Comparison of ENCODE assay signal across 8 mouse cellular contexts in genomic region chr2:109280600-109281340, GRCm38 (mm10). TPM values are rescaled to one million over a fixed set of nuclear protein-coding genes. Genes with fewer than 3 reads are reported as not detected.
DNase-seq lines count a peak whose midpoint lies in the region; ATAC-seq and TF ChIP-seq lines count a peak whose summit lies in the region.

TSS of gene Kif18a (plus strand) at chr2:109280738.
TSS of gene Mettl15 (minus strand) at chr2:109280748.

- H3K4me1 ChIP-seq in CH12.LX (ENCODE audit: control insufficient read depth in 1 of 2, insufficient read depth in 2 of 2): peaks cover 0 to 24% of the 10 kb centered on the region in 2 experiments; a peak in 2 of 4 replicates
- H3K4me1 ChIP-seq in forebrain, embryonic 11.5 days (replicated peaks; ENCODE audit: control insufficient read depth, insufficient read depth, low read length): peaks cover 7% of the 10 kb centered on the region; the same call in 1 of the 2 replicates
- peaks cover 14% of the 10 kb centered on the region for H3K4me1 ChIP-seq in heart, embryonic 16.5 days (ENCODE audit: control insufficient read depth, insufficient read depth, low read length)
- peaks cover 41% of the 10 kb centered on the region for H3K4me1 ChIP-seq in liver, embryonic 15.5 days (replicated peaks)
- H3K4me1 ChIP-seq in neural tube, embryonic 12.5 days: peaks cover 5% of the 10 kb centered on the region

- TF ChIP-seq POLR2A in CH12.LX (IDR thresholded peaks at IDR 0.05; ENCODE audit: low read depth, low read length): peak; percentile 79

- WGBS in forebrain, embryonic 11.5 days: under 1% methylated on average over 51 of the region's 51 CpGs
- WGBS in heart, embryonic 16.5 days: under 1% methylated on average over 51 of the region's 51 CpGs
- WGBS in liver, embryonic 15.5 days (ENCODE audit: insufficient replicate concordance): under 1% methylated on average over 51 of the region's 51 CpGs
- WGBS in neural tube, embryonic 12.5 days: under 1% methylated on average over 51 of the region's 51 CpGs

- peak within 1 kb of the TSS; percentile 42 for H3K9ac ChIP-seq in CH12.LX (ENCODE audit: insufficient read depth, low read depth)
- H3K9ac ChIP-seq in forebrain, embryonic 11.5 days (ENCODE audit: low read length): peak within 1 kb of the TSS; percentile 82
- H3K9ac ChIP-seq in heart, embryonic 16.5 days (ENCODE audit: low read length): peak within 1 kb of the TSS; percentile 84
- peak within 1 kb of the TSS; percentile 71 for H3K9ac ChIP-seq in liver, embryonic 15.5 days
- H3K9ac ChIP-seq in neural tube, embryonic 12.5 days: peak within 1 kb of the TSS; percentile 61

- peak within 1 kb of the TSS; percentile 74 to 93 (median 90) for H3K4me3 ChIP-seq in CH12.LX (replicated peaks in 1 of 3; ENCODE audit: low read depth in 2 of 3, low read length in 2 of 3, poor library complexity in 1 of 3)
- peak within 1 kb of the TSS; percentile 70 for H3K4me3 ChIP-seq in forebrain, embryonic 11.5 days (ENCODE audit: low read depth, low read length)
- H3K4me3 ChIP-seq in heart, embryonic 16.5 days (ENCODE audit: low read length): peak within 1 kb of the TSS; percentile 93
- H3K4me3 ChIP-seq in liver, embryonic 15.5 days (replicated peaks): peak within 1 kb of the TSS; percentile 72
- H3K4me3 ChIP-seq in neural tube, embryonic 12.5 days: peak within 1 kb of the TSS; percentile 68

- H3K36me3 ChIP-seq in CH12.LX (replicated peaks in 1 of 2; ENCODE audit: control insufficient read depth in 1 of 2, insufficient read depth in 1 of 2, low read length in 1 of 2): peaks cover 0 to 7% of the 10 kb centered on the region in 2 experiments
- no peaks in the 10 kb centered on the region for H3K36me3 ChIP-seq in forebrain, embryonic 11.5 days (ENCODE audit: control insufficient read depth, insufficient read depth, low read length)
- H3K36me3 ChIP-seq in heart, embryonic 16.5 days (ENCODE audit: control insufficient read depth, insufficient read depth): no peaks in the 10 kb centered on the region
- H3K36me3 ChIP-seq in liver, embryonic 15.5 days (replicated peaks): no peaks in the 10 kb centered on the region
- H3K36me3 ChIP-seq in neural tube, embryonic 12.5 days: no peaks in the 10 kb centered on the region

- dilution Hi-C loops in CH12.LX (cut with MboI; ENCODE audit: extremely low pct_ligation_motif_present, extremely low pct_unique_long_range_greater_than_20kb, low sequenced_read_pairs): no loop called here

- in situ Hi-C loops in CH12.LX (cut with MboI; ENCODE audit: low pct_ligation_motif_present, low pct_unique_long_range_greater_than_20kb, low sequenced_read_pairs): no loop called here

- peaks cover 26% of the 10 kb centered on the region for H3K79me2 ChIP-seq in CH12.LX (replicated peaks; ENCODE audit: control insufficient read depth, extremely low read depth, insufficient read depth, poor library complexity, severe bottlenecking)

- peak within 1 kb of the TSS; percentile 59 for H3K27ac ChIP-seq in CH12.LX (ENCODE audit: insufficient read depth, low read depth)
- peak within 1 kb of the TSS; percentile 75 for H3K27ac ChIP-seq in forebrain, embryonic 11.5 days (ENCODE audit: low read depth, low read length)
- H3K27ac ChIP-seq in heart, embryonic 16.5 days (ENCODE audit: low read length): peak within 1 kb of the TSS; percentile 78
- peak within 1 kb of the TSS; percentile 90 for H3K27ac ChIP-seq in liver, embryonic 15.5 days (replicated peaks)
- 0 out of 2 replicates have a peak within 1 kb of the TSS, but pooled peaks have one; percentile 20 for H3K27ac ChIP-seq in neural tube, embryonic 12.5 days

- no peaks in the 10 kb centered on the region for H3K9me3 ChIP-seq in CH12.LX (replicated peaks; ENCODE audit: low read length)
- no peaks in the 10 kb centered on the region for H3K9me3 ChIP-seq in forebrain, embryonic 11.5 days (ENCODE audit: control insufficient read depth, low read length)
- no peaks in the 10 kb centered on the region for H3K9me3 ChIP-seq in heart, embryonic 16.5 days (replicated peaks; ENCODE audit: control insufficient read depth, low read length)
- H3K9me3 ChIP-seq in liver, embryonic 15.5 days (replicated peaks): no peaks in the 10 kb centered on the region
- H3K9me3 ChIP-seq in neural tube, embryonic 12.5 days: no peaks in the 10 kb centered on the region

- DNase-seq in CH12.LX (ENCODE audit: extremely low read depth): peak; percentile 98
- peak; percentile 95 for DNase-seq in c-Kit-positive CD71-positive TER-119-negative erythroid progenitor cells, embryonic 14.5 days (ENCODE audit: low read depth)
- DNase-seq in forebrain, embryonic 11.5 days (ENCODE audit: low spot score): peak; percentile 95
- peak; percentile 97 to 98 for DNase-seq in kidney, postnatal 36 days
- DNase-seq in telencephalon, adult 2 months (ENCODE audit: low read depth, low spot score): peak; percentile 96

- no peak for TF ChIP-seq CTCF in CH12.LX (conservative IDR thresholded peaks at IDR 0.05 in 1 of 2, IDR thresholded peaks at IDR 0.05 in 1 of 2; ENCODE audit: low read depth in 2 of 2, low read length in 2 of 2)

- peak within 1 kb of the TSS; percentile 81 for H3K4me2 ChIP-seq in CH12.LX (ENCODE audit: insufficient read depth, low read depth, poor library complexity, severe bottlenecking)
- H3K4me2 ChIP-seq in forebrain, embryonic 11.5 days (ENCODE audit: low read depth, low read length, severe bottlenecking): peak within 1 kb of the TSS; percentile 56
- peak within 1 kb of the TSS; percentile 76 for H3K4me2 ChIP-seq in heart, embryonic 16.5 days (ENCODE audit: low read depth, low read length)
- peak within 1 kb of the TSS; percentile 88 for H3K4me2 ChIP-seq in liver, embryonic 15.5 days
- peak within 1 kb of the TSS; percentile 79 for H3K4me2 ChIP-seq in neural tube, embryonic 12.5 days (replicated peaks)

- no peak for TF ChIP-seq RAD21 in CH12.LX (IDR thresholded peaks at IDR 0.05; ENCODE audit: low read depth, low read length)

- peak; percentile 97 for ATAC-seq in forebrain, embryonic 11.5 days (replicated peaks; ENCODE audit: low FRiP score)
- ATAC-seq in heart, embryonic 16.5 days (replicated peaks; ENCODE audit: extremely low read depth, insufficient read depth, low FRiP score): peak; percentile 97
- ATAC-seq in liver, embryonic 15.5 days (ENCODE audit: insufficient read depth): peak; percentile 93
- ATAC-seq in neural tube, embryonic 12.5 days (ENCODE audit: low FRiP score, low read depth): peak; percentile 98

- H3K27me3 ChIP-seq in CH12.LX (replicated peaks): no peaks in the 10 kb centered on the region
- H3K27me3 ChIP-seq in forebrain, embryonic 11.5 days (ENCODE audit: control insufficient read depth, insufficient read depth, low read length): no peaks in the 10 kb centered on the region
- no peaks in the 10 kb centered on the region for H3K27me3 ChIP-seq in heart, embryonic 16.5 days (ENCODE audit: control insufficient read depth, insufficient read depth, low read length)
- H3K27me3 ChIP-seq in liver, embryonic 15.5 days: no peaks in the 10 kb centered on the region
- H3K27me3 ChIP-seq in neural tube, embryonic 12.5 days (replicated peaks): no peaks in the 10 kb centered on the region

- no peak for TF ChIP-seq EP300 in CH12.LX (IDR thresholded peaks at IDR 0.05; ENCODE audit: low read length)

TF ChIP-seq in CH12.LX, 34 proteins besides CTCF, POLR2A, EP300 and RAD21 (continues in another document):
- peak; percentile 53 for TF ChIP-seq ZMIZ1 (IDR thresholded peaks at IDR 0.05; ENCODE audit: low read depth, low read length)
- TF ChIP-seq POLR2AphosphoS2 (IDR thresholded peaks at IDR 0.05; ENCODE audit: low read depth, low read length): peak; percentile 64; the same call in 1 of the 2 replicates
- TF ChIP-seq USF1 (IDR thresholded peaks at IDR 0.05; ENCODE audit: low read depth, low read length): no peak
- no peak for TF ChIP-seq CHD2 (IDR thresholded peaks at IDR 0.05; ENCODE audit: low read length)
- 0 out of 2 replicates have a peak, but pooled peaks have one; percentile 71 for TF ChIP-seq KAT2A (IDR thresholded peaks at IDR 0.05; ENCODE audit: insufficient replicate concordance, low read length)
- no peak for TF ChIP-seq ZC3H11A (IDR thresholded peaks at IDR 0.05; ENCODE audit: low read depth, low read length)
- peak; percentile 96 for TF ChIP-seq E2F4 (IDR thresholded peaks at IDR 0.05; ENCODE audit: insufficient replicate concordance, low read depth, low read length)
- TF ChIP-seq NRF1 (IDR thresholded peaks at IDR 0.05; ENCODE audit: low read depth, low read length): no peak
- peak; percentile 54; the same call in 1 of the 2 replicates for TF ChIP-seq MYC (IDR thresholded peaks at IDR 0.05; ENCODE audit: low read depth, low read length)
- peak; percentile 76; the same call in 1 of the 2 replicates for TF ChIP-seq TCF12 (IDR thresholded peaks at IDR 0.05; ENCODE audit: low read depth, low read length)
- TF ChIP-seq ELF1 (IDR thresholded peaks at IDR 0.05; ENCODE audit: low read depth, low read length): peak; percentile 78
- peak; percentile 71 for TF ChIP-seq HCFC1 (IDR thresholded peaks at IDR 0.05; ENCODE audit: low read depth, low read length)
- TF ChIP-seq SIN3A (IDR thresholded peaks at IDR 0.05; ENCODE audit: low read length): peak; percentile 70
- no peak for TF ChIP-seq SMC3 (IDR thresholded peaks at IDR 0.05; ENCODE audit: low read depth, low read length)
- TF ChIP-seq MAX (IDR thresholded peaks at IDR 0.05; ENCODE audit: low read length): no peak
- no peak for TF ChIP-seq ETS1 (conservative IDR thresholded peaks at IDR 0.05; ENCODE audit: low read depth, low read length)
- no peak for TF ChIP-seq UBTF (IDR thresholded peaks at IDR 0.05; ENCODE audit: low read depth, low read length)

RNA-seq across cellular contexts. Expression of gene Kif18a, which starts in this region (rescaled TPM):
- total RNA-seq in CH12.LX (2012; rRNA removed) (18.9 and 20.4 TPM in 2 replicates), CH12.LX (2014; rRNA removed) (48.4 and 59.3 TPM in 2 replicates)
- polyA plus RNA-seq in CH12.LX (2012; ENCODE audit: insufficient read length, low read depth): 18.2 and 23.4 TPM in 2 replicates
- 43.7 and 46.7 TPM in 2 replicates for polyA plus RNA-seq in forebrain, embryonic 11.5 days (2014; fragmentation: Nextera tagmentation; extraction: Ambion mirVana)
- 10.6 and 13.9 TPM in 2 replicates for polyA plus RNA-seq in heart, embryonic 16.5 days (2015; fragmentation: Nextera tagmentation; extraction: Ambion mirVana)
- polyA plus RNA-seq in liver, embryonic 15.5 days (2015; fragmentation: Nextera tagmentation; extraction: Ambion mirVana): 23.9 and 26.2 TPM in 2 replicates
- 21.5 and 22.2 TPM in 2 replicates for polyA plus RNA-seq in neural tube, embryonic 12.5 days (2016; fragmentation: Nextera tagmentation; extraction: Ambion mirVana)

RNA-seq across cellular contexts. Expression of gene Mettl15, which starts in this region (rescaled TPM):
- total RNA-seq in CH12.LX (2012; rRNA removed) (4.6 and 5.6 TPM in 2 replicates), CH12.LX (2014; rRNA removed) (9.8 and 11.5 TPM in 2 replicates)
- polyA plus RNA-seq in CH12.LX (2012; ENCODE audit: insufficient read length, low read depth): 5.1 and 6.4 TPM in 2 replicates
- polyA plus RNA-seq in forebrain, embryonic 11.5 days (2014; fragmentation: Nextera tagmentation; extraction: Ambion mirVana): 9.6 and 11.0 TPM in 2 replicates
- 18.9 and 19.1 TPM in 2 replicates for polyA plus RNA-seq in heart, embryonic 16.5 days (2015; fragmentation: Nextera tagmentation; extraction: Ambion mirVana)
- polyA plus RNA-seq in liver, embryonic 15.5 days (2015; fragmentation: Nextera tagmentation; extraction: Ambion mirVana): 5.3 and 6.4 TPM in 2 replicates
- 9.2 and 9.4 TPM in 2 replicates for polyA plus RNA-seq in neural tube, embryonic 12.5 days (2016; fragmentation: Nextera tagmentation; extraction: Ambion mirVana)

Comparison
In these comparisons a context has a peak if more than half of its experiments do, and no peak if none do; other contexts are left out.
1. Peak in every context shown above with its lines: DNase-seq, ATAC-seq, H3K4me3 ChIP-seq and H3K27ac ChIP-seq.
2. H3K27ac ChIP-seq: peak in every context shown above with its lines; median percentile 90 in liver, embryonic 15.5 days; 78 in heart, embryonic 16.5 days; 75 in forebrain, embryonic 11.5 days; 59 in CH12.LX; 20 in neural tube, embryonic 12.5 days.